In genomic region chr17:36019519-36019918, GRCm38 (mm10) we compare ENCODE assay signal across 17 mouse cellular contexts. TPM values are rescaled to one million over a fixed set of nuclear protein-coding genes. Genes with fewer than 3 reads are reported as not detected.
DNase-seq lines count a peak whose midpoint lies in the region; ATAC-seq and TF ChIP-seq lines count a peak whose summit lies in the region.
"Had no signal": no experiment of that assay in that cellular context is flagged by ENCODE, and none has a peak within 500 bp of the region (broad histone marks: within the 10 kb centered on the region; RNA-seq: fewer than 3 reads in every experiment).

No protein-coding gene starts in this region.

- no peak overlapping the region for H3K4me3 ChIP-seq in heart, embryonic 14.5 days (ENCODE audit: control insufficient read depth in 1 of 2, insufficient read depth in 1 of 2, low read depth in 1 of 2, low read length in 2 of 2)
- H3K4me3 ChIP-seq in lung, adult 2 months (replicated peaks; ENCODE audit: extremely low read depth, low read depth, low read length), result peak overlapping the region; percentile 69
- H3K4me3 ChIP-seq in bone marrow, adult 2 months (replicated peaks; ENCODE audit: control insufficient read depth, low read depth, low read length), result peak overlapping the region; percentile 86
- peak overlapping the region; percentile 64 for H3K4me3 ChIP-seq in macrophage (ENCODE audit: inconsistent target)
- H3K4me3 ChIP-seq: forebrain, embryonic 15.5 days; hindbrain, embryonic 15.5 days; kidney, embryonic 15.5 days; neural tube, embryonic 15.5 days had no signal

- TF ChIP-seq CTCF in lung, adult 2 months (IDR thresholded peaks at IDR 0.05; ENCODE audit: insufficient read depth, low read length), result no peak
- TF ChIP-seq CTCF in bone marrow, adult 2 months (IDR thresholded peaks at IDR 0.05; ENCODE audit: control insufficient read depth, insufficient read depth, low read length), result no peak

- 68% methylated on average over 3 of the region's 3 CpGs for WGBS in heart, embryonic 14.5 days
- WGBS in lung, adult 2 months, result 47% methylated on average over 3 of the region's 3 CpGs
- WGBS in bone marrow, adult 2 months, result 24% methylated on average over 3 of the region's 3 CpGs
- 39% methylated on average over 3 of the region's 3 CpGs for WGBS in macrophage (ENCODE audit: missing documents)

- no peak overlapping the region for H3K27ac ChIP-seq in heart, embryonic 14.5 days (replicated peaks in 1 of 2; ENCODE audit: control insufficient read depth in 1 of 2, insufficient read depth in 1 of 2, low read depth in 2 of 2, low read length in 2 of 2)
- peak overlapping the region; percentile 92; the same call in 1 of the 2 replicates for H3K27ac ChIP-seq in bone marrow, adult 2 months (ENCODE audit: control insufficient read depth, insufficient read depth, low read depth, low read length, poor library complexity)
- peak overlapping the region; percentile 96 for H3K27ac ChIP-seq in macrophage
- H3K27ac ChIP-seq: embryonic facial prominence, embryonic 15.5 days; forebrain, embryonic 15.5 days; hindbrain, embryonic 15.5 days; kidney, embryonic 15.5 days; neural tube, embryonic 15.5 days had no signal

- no peak for DNase-seq in heart, postnatal 14 days
- no peak for DNase-seq in lung, adult 2 months
- DNase-seq in lung, postnatal 25 days (ENCODE audit: low spot score), result no peak
- DNase-seq in cerebellum, postnatal 10 days, result no peak
- DNase-seq: gastrocnemius, postnatal 10 days had no signal

- TF ChIP-seq POLR2A in lung, adult 2 months (IDR thresholded peaks at IDR 0.05; ENCODE audit: borderline replicate concordance, extremely low read depth, low read depth, low read length), result no peak
- no peak for TF ChIP-seq POLR2A in bone marrow, adult 2 months (IDR thresholded peaks at IDR 0.05; ENCODE audit: borderline replicate concordance, control insufficient read depth, low read depth, low read length)

- no peaks in the 10 kb centered on the region for H3K27me3 ChIP-seq in heart, embryonic 14.5 days (ENCODE audit: control insufficient read depth, insufficient read depth, low read length)
- H3K27me3 ChIP-seq: embryonic facial prominence, embryonic 15.5 days; forebrain, embryonic 15.5 days; hindbrain, embryonic 15.5 days; kidney, embryonic 15.5 days; neural tube, embryonic 15.5 days had no signal

- peaks cover 58% of the 10 kb centered on the region for H3K79me2 ChIP-seq in macrophage (ENCODE audit: inconsistent target)

- intact Hi-C loops in heart, postnatal 14 days (cut with DNase I), result no loop called here

- H3K9me3 ChIP-seq in heart, embryonic 14.5 days (ENCODE audit: control insufficient read depth, low read length), result no peaks in the 10 kb centered on the region; the same call in 1 of the 2 replicates
- H3K9me3 ChIP-seq: embryonic facial prominence, embryonic 15.5 days; forebrain, embryonic 15.5 days; hindbrain, embryonic 15.5 days; kidney, embryonic 15.5 days; neural tube, embryonic 15.5 days had no signal

- peaks cover 0 to 6% of the 10 kb centered on the region in 2 experiments; a peak in 2 of 4 replicates for H3K4me1 ChIP-seq in heart, embryonic 14.5 days (ENCODE audit: control insufficient read depth in 2 of 2, insufficient read depth in 2 of 2, low read length in 2 of 2)
- peaks cover 14% of the 10 kb centered on the region for H3K4me1 ChIP-seq in lung, adult 2 months (ENCODE audit: control insufficient read depth, insufficient read depth, low read length)
- peaks cover 12% of the 10 kb centered on the region for H3K4me1 ChIP-seq in bone marrow, adult 2 months (ENCODE audit: control insufficient read depth, insufficient read depth, low read length)
- H3K4me1 ChIP-seq: forebrain, embryonic 15.5 days; hindbrain, embryonic 15.5 days had no signal

- 0 out of 2 replicates have a peak, but pooled peaks cover under 1% of the 10 kb centered on the region for H3K36me3 ChIP-seq in heart, embryonic 14.5 days (ENCODE audit: control insufficient read depth, insufficient read depth, low read length)
- H3K36me3 ChIP-seq in macrophage (ENCODE audit: inconsistent target), result peaks cover 38% of the 10 kb centered on the region

- H3K9ac ChIP-seq in heart, embryonic 14.5 days (ENCODE audit: low read length), result no peak overlapping the region
- H3K9ac ChIP-seq: embryonic facial prominence, embryonic 15.5 days; forebrain, embryonic 15.5 days; hindbrain, embryonic 15.5 days; kidney, embryonic 15.5 days; neural tube, embryonic 15.5 days had no signal

- H3K4me2 ChIP-seq in heart, embryonic 14.5 days (ENCODE audit: low read length), result peak overlapping the region; percentile 29; the same call in 1 of the 2 replicates
- H3K4me2 ChIP-seq: embryonic facial prominence, embryonic 15.5 days; forebrain, embryonic 15.5 days; hindbrain, embryonic 15.5 days had no signal

- ATAC-seq in heart, embryonic 14.5 days (ENCODE audit: insufficient number of reproducible peaks, insufficient read depth, low FRiP score, low read depth), result no peak
- ATAC-seq: forebrain, embryonic 15.5 days had no signal

RNA-seq across cellular contexts. Expression of gene H2-T24, which starts 0.8 kb away (rescaled TPM):
- 2.6 and 2.7 TPM in 2 replicates for polyA plus RNA-seq in heart, embryonic 14.5 days (2014; fragmentation: Nextera tagmentation; extraction: Ambion mirVana)
- 1 to 10 TPM; 4.7 to 6.0 TPM for total RNA-seq in heart, postnatal 14 days (2021)
- 9.2 and 16.5 TPM in 2 replicates for polyA plus RNA-seq in lung, adult 2 months (2012; rRNA removed)
- polyA plus RNA-seq in bone marrow, adult 2 months (2011; ENCODE audit: insufficient read depth, insufficient read length, low replicate concordance, missing spikeins), result 48.0 and 67.4 TPM in 2 replicates
- 100 to 1,000 TPM in 11 of 26 experiments, 10 to 100 TPM in 14, 1 to 10 TPM in 1; 9.6 to 286 (median 85.2) TPM for total RNA-seq in macrophage (2018; cell fraction: chromatin; rRNA removed)
- total RNA-seq in macrophage (2018; cell fraction: cytosol; rRNA removed), result 100 to 1,000 TPM in 13 of 26 experiments, 10 to 100 TPM in 13; 35.3 to 269 (median 99.3) TPM
- 100 to 1,000 TPM in 15 of 26 experiments, 10 to 100 TPM in 11; 38.6 to 490 (median 169) TPM for total RNA-seq in macrophage (2018; cell fraction: nucleus; rRNA removed)
- 34.5 to 71.7 TPM (median 59.9 TPM) in 3 replicates for polyA plus RNA-seq in macrophage (2018)

RNA-seq across cellular contexts. Expression of gene H2-T23, which starts 13.1 kb away (rescaled TPM):
- polyA plus RNA-seq in heart, embryonic 14.5 days (2014; fragmentation: Nextera tagmentation; extraction: Ambion mirVana), result 4.2 and 4.4 TPM in 2 replicates
- total RNA-seq in heart, postnatal 14 days (2021), result 10 to 100 TPM; 23.2 to 24.0 TPM
- polyA plus RNA-seq in lung, adult 2 months (2012; rRNA removed), result 180 and 232 TPM in 2 replicates
- polyA plus RNA-seq in bone marrow, adult 2 months (2011; ENCODE audit: insufficient read depth, insufficient read length, low replicate concordance, missing spikeins), result 60.1 and 94.6 TPM in 2 replicates
- 100 to 1,000 TPM in 18 of 26 experiments, 10 to 100 TPM in 8; 50.2 to 670 (median 341) TPM for total RNA-seq in macrophage (2018; cell fraction: chromatin; rRNA removed)
- 1,000 to 10,000 TPM in 9 of 26 experiments, 100 to 1,000 TPM in 17; 312 to 1,199 (median 634) TPM for total RNA-seq in macrophage (2018; cell fraction: cytosol; rRNA removed)
- total RNA-seq in macrophage (2018; cell fraction: nucleus; rRNA removed), result 1,000 to 10,000 TPM in 10 of 26 experiments, 100 to 1,000 TPM in 16; 253 to 1,712 (median 806) TPM
- polyA plus RNA-seq in macrophage (2018), result 196 to 602 TPM (median 274 TPM) in 3 replicates

RNA-seq across cellular contexts. Expression of gene H2-T22, which starts 23.0 kb away (rescaled TPM):
- polyA plus RNA-seq in heart, embryonic 14.5 days (2014; fragmentation: Nextera tagmentation; extraction: Ambion mirVana), result 7.4 and 8.7 TPM in 2 replicates
- 10 to 100 TPM in 1 of 2 experiments, 1 to 10 TPM in 1; 10.0 to 12.4 TPM for total RNA-seq in heart, postnatal 14 days (2021)
- polyA plus RNA-seq in lung, adult 2 months (2012; rRNA removed), result 53.9 and 55.1 TPM in 2 replicates
- polyA plus RNA-seq in bone marrow, adult 2 months (2011; ENCODE audit: insufficient read depth, insufficient read length, low replicate concordance, missing spikeins), result 23.5 and 45.8 TPM in 2 replicates
- 100 to 1,000 TPM in 12 of 26 experiments, 10 to 100 TPM in 14; 10.8 to 389 (median 88.2) TPM for total RNA-seq in macrophage (2018; cell fraction: chromatin; rRNA removed)
- total RNA-seq in macrophage (2018; cell fraction: cytosol; rRNA removed), result 1,000 to 10,000 TPM in 3 of 26 experiments, 100 to 1,000 TPM in 22, 10 to 100 TPM in 1; 90.6 to 1,092 (median 380) TPM
- 100 to 1,000 TPM in 15 of 26 experiments, 10 to 100 TPM in 11; 33.8 to 808 (median 308) TPM for total RNA-seq in macrophage (2018; cell fraction: nucleus; rRNA removed)
- polyA plus RNA-seq in macrophage (2018), result 56.5 to 198 TPM (median 94.0 TPM) in 3 replicates

RNA-seq across cellular contexts. Expression of gene Gm6034, which starts 23.2 kb away (rescaled TPM):
- not detected in 2 replicates for polyA plus RNA-seq in heart, embryonic 14.5 days (2014; fragmentation: Nextera tagmentation; extraction: Ambion mirVana)
- not detected for total RNA-seq in heart, postnatal 14 days (2021)
- not detected in 2 replicates for polyA plus RNA-seq in lung, adult 2 months (2012; rRNA removed)
- not detected in 2 replicates for polyA plus RNA-seq in bone marrow, adult 2 months (2011; ENCODE audit: insufficient read depth, insufficient read length, low replicate concordance, missing spikeins)
- total RNA-seq in macrophage (2018; cell fraction: chromatin; rRNA removed), result 1 to 10 TPM in 14 of 26 experiments, under 1 TPM in 5, not detected in 7; 0.55 to 7.0 (median 2.0) TPM
- under 1 TPM in 10 of 26 experiments, not detected in 16; 0.08 to 0.33 (median 0.10) TPM for total RNA-seq in macrophage (2018; cell fraction: cytosol; rRNA removed)
- 1 to 10 TPM in 16 of 26 experiments, under 1 TPM in 6, not detected in 4; 0.40 to 4.7 (median 2.0) TPM for total RNA-seq in macrophage (2018; cell fraction: nucleus; rRNA removed)
- polyA plus RNA-seq in macrophage (2018), result not detected in 3 replicates
- total RNA-seq: common myeloid progenitor, adult 5-6 weeks; layer of hippocampus, postnatal 10 days had no signal
- polyA plus RNA-seq: embryonic facial prominence, embryonic 15.5 days; forebrain, embryonic 15.5 days; hindbrain, embryonic 15.5 days; kidney, embryonic 15.5 days; limb, embryonic 11.5 days; neural tube, embryonic 15.5 days had no signal

RNA-seq across cellular contexts. Expression of gene Gm11127, which starts 38.7 kb away (rescaled TPM):
- polyA plus RNA-seq in heart, embryonic 14.5 days (2014; fragmentation: Nextera tagmentation; extraction: Ambion mirVana), result not detected in 2 replicates
- 1 to 10 TPM; 1.5 to 2.3 TPM for total RNA-seq in heart, postnatal 14 days (2021)
- not detected in 2 replicates for polyA plus RNA-seq in lung, adult 2 months (2012; rRNA removed)
- polyA plus RNA-seq in bone marrow, adult 2 months (2011; ENCODE audit: insufficient read depth, insufficient read length, low replicate concordance, missing spikeins), result not detected in 2 replicates
- under 1 TPM in 1 of 26 experiments, not detected in 25; 0.63 TPM for total RNA-seq in macrophage (2018; cell fraction: chromatin; rRNA removed)
- total RNA-seq in macrophage (2018; cell fraction: cytosol; rRNA removed), result under 1 TPM in 25 of 26 experiments, not detected in 1; 0.14 to 0.82 (median 0.40) TPM
- total RNA-seq in macrophage (2018; cell fraction: nucleus; rRNA removed), result 1 to 10 TPM in 2 of 26 experiments, under 1 TPM in 10, not detected in 14; 0.44 to 1.4 (median 0.74) TPM
- 0.16 to 0.64 TPM (median 0.34 TPM) in 3 replicates for polyA plus RNA-seq in macrophage (2018)
- polyA plus RNA-seq: CD4-positive, CD25-positive, alpha-beta regulatory T cell, adult 4 months; forebrain, embryonic 15.5 days; hindbrain, embryonic 15.5 days; kidney, embryonic 15.5 days; limb, embryonic 11.5 days; neural tube, embryonic 15.5 days had no signal

Comparison
In these comparisons a context has a peak if more than half of its experiments do, and no peak if none do; other contexts are left out.
1. H3K27ac ChIP-seq: peak in bone marrow, adult 2 months (single experiment) and macrophage (single experiment); none in heart, embryonic 14.5 days (0 of 2).
2. H3K4me3 ChIP-seq: peak in lung, adult 2 months (single experiment), bone marrow, adult 2 months (single experiment) and macrophage (single experiment); none in heart, embryonic 14.5 days (0 of 2).
3. RNA of gene H2-T23, which starts 13.1 kb away (polyA plus RNA-seq): 196 to 602 TPM in macrophage, 180 to 232 TPM in lung, adult 2 months and 60.1 to 94.6 TPM in bone marrow, adult 2 months; 4.2 to 4.4 TPM in heart, embryonic 14.5 days; every median in the first group is over 10 times any median in the second.